Mouse (Mus musculus): ENCODE results near the gene Mmp23.
"Not testable (repeated sequence)": the region's sequence is repeated elsewhere in the genome, so short reads cannot be mapped to it uniquely, and the experiment has no call there.

Mmp23 gene

GRCm38 (mm10) chr4:155654456-155655298, 1.5 kb upstream of the Mmp23 start:
- DNase-seq (ENCODE audit: low spot score), result peak; percentile 52

DNA sequence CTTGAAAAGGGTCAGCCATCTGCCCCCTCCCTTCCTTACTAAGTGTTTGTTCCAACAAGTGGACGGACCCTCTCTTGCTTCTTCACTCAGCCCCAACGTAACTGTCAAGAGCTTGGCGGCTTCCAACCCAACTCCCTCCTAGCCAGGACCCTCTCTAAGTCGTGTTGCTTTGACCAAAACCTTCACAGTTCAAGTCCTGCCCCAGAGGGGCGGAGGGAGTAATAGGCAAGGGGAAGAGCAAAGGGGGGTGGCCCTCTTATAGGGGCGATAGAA, 935 bp upstream of the Mmp23 start:
- no peak for DNase-seq (ENCODE audit: low spot score)

DNA sequence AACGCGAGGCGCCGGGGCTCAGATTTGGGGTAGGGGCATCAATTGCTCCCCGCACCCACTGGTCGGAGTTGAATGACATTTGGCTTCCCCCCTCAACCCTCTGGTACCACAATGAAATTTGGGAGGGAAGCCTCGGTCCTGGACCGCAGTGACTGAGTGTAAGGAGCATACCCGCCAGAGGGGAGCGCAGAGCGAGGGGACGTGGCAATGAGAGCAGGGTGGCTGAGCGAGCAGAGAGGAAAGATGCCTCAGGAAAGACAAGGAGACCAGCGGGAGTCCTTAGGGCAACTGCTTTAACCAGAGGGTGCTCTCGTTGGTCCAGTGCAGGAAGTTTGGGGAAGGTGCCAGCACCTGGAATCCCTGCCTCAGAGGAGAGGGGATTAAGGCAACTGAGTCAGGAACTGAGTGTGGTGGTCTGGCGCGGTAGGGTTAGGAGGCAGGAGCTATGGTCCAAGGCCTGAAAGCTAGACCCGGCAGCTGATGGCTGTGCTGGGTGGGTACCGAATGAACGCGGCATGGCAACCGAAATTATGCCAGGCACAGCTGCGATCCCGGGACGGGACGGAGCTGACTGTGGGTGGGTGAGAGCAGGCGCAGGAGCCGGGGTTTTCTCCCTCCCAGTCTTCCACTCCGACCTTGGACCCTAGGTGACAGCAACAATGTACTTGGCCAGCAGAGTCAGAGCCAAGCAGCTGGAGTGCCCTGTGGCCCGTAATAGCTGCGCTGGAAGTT, 433 bp upstream of the Mmp23 start:
- no peak for DNase-seq (ENCODE audit: low spot score)

DNA sequence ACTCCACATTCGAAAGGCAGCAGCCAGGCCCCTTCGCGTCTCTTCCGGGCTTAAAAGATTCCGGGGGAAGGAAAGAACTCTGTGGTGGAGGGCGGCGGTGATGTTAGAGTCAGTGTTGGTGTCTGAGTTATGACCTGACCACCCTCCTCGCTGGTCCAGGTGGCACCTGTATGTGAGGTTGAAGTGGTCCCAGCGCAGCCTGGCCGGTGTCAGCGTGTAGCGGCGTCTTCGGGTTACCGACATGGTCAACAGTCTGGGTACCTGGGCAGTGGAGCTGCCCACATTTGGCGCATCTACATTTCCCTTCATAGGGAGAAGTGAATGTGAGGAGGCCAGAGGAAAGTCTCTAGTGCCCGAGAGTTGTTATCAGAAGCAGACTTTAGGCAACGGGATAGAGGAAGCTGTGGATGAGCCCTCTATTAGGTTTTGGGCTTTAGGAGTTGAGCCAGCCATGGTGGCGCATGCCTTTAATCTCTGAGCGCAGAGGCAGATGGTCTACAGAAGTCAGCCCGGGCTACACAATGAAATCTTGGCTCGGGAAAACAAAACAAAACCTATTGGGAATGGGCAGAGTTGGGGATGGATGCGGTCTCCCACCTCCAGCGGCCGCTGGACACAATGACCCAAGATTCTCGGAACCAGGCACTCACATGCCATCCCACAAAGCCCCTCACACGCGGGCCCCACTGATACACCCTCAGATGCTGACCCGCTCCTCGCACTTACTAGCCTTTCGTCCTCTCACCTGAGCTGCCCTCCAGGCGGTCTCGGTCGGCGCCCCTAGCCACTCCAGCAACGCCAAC, 700 bp downstream of the Mmp23 start:
- DNase-seq (ENCODE audit: low spot score), result no peak

DNA sequence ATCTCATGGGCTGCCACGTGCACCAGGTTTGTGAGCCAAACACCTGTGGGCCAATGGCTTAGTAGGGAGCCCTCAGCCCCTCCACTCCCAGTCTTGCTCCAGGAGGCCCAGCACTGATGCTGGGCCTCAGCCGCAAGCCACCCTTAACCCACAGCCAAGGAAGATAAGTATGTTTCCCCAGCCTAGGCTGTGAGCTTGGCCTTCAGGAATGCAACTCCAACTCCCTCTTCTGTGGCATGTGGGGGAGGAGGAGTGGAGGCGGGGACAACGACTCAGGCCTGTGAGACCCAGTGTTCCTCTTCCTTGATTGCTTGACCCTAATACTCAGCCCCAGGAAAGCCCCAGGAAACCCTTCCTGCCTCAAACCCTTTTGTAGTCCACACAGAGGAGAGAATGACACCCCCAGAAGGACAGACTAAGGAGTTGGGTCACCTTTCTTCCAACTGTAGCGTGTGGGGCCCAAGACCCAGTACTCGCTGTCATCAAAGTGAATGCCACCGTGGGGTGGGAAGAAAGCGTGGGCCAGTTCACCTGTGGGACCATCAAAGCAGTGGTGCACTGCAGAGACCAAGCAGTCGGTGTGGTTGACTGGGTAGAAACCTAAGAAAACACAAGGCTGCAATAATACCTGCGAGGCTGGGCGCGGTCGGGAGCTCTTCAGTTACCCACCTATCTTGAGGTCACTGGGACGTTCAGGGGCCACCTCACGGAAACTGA, 1.5 kb downstream of the Mmp23 start:
- peak; percentile 60 for DNase-seq (ENCODE audit: low spot score)

- DNase-seq (ENCODE audit: low spot score), result no peak
Observed at GRCm38 (mm10) chr4:155649355-155649754, 3.8 kb downstream of the Mmp23 start.

DNA sequence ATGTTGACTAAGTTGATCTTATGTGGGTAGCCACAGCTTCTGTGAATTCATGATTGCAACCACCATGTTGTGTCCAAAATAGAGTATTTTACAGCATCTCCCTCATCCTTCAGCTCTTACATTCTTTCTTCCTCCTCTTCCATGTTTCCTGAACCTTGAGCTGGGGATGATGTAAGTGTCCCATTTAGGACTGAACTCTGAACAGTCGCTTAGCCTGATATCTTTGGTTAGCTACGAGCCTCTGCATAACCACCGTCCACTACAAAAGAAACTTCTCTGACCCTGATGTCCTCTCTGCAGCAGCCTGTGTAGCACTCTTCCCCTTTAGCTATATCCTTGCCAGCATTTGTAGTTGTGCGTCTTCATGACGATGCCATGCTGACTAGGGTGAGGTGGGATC, 7.5 kb downstream of the Mmp23 start:
- no peak for DNase-seq (ENCODE audit: low spot score)

DNA sequence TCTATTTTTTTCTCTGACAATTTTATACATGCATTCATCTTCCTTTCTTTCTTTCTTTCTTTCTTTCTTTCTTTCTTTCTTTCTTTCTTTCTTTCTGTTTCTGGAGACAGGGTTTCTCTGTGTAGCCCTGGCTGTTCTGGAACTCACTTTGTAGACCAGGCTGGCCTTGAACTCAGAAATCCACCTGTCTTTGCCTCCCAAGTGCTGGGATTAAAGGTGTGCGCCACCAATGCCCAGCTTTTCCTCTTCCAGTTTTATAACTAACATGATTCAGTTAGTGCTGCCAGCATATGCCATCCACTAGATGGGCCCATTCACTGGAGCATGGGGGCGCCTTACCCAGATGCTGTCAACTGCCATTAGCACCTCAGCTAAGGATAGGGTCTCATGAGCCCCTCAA, 7.9 kb downstream of the Mmp23 start, which contains the start of gene Gm10563:
Gm10563 (minus strand) TSS at position 101 of the 400 bp plus-strand sequence.
- not testable (repeated sequence) for DNase-seq (ENCODE audit: low spot score)

DNA sequence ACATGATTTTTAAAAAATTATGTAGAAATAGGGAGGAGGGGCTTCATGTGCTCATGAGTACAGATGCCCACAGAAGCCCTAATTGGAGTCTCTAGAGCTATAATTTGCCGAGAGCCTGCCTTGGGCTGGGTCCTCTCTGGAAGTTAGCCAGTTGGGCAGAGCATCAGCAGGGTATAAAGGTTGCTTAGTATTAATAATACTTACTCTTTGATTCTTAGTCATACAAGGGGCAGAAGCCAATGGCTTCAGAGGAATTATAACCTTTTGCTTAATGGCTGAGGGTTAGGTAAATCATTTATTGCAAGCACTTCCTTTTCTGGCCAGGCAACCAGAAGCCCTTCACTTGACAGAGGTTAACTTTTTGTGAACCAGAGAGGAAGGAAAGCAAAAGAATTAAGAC, 9.7 kb downstream of the Mmp23 start:
- DNase-seq (ENCODE audit: low spot score), result no peak

DNA sequence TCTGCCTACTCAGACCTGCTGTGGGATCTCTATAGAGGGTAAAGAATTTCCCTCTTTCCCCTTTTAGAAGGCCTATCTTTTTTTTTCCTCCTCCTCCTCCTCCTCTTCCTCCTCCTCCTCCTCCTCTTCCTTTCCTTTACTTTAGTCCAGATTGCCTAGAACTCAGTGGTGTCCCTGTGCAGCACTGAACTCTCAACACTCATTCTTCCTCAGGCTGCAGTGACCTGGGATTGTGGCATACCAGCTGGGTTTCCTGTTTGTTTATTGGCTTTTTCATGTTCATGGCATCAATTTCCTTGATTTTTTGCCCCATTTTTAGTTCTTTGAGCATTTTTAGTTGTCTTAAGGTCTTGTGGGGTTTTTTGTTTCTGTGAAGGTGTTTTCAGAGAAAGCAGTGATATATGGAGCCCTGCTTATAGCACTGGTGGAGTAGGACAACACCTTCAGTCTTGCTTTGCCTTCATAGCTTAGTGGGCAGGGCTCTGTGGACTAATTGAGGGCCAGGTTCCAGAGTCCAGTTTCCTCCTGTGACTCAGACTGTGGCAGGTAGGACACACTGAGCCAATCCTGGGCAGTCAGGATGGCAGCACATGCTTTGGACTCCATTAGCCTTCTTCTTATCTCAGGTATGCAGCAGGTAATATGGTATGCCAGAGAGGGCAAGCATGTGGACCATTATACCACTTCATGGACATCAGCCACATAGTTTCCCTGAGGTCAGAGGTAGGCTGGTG, 17.3 kb downstream of the Mmp23 start:
- DNase-seq (ENCODE audit: low spot score), result no peak

DNA sequence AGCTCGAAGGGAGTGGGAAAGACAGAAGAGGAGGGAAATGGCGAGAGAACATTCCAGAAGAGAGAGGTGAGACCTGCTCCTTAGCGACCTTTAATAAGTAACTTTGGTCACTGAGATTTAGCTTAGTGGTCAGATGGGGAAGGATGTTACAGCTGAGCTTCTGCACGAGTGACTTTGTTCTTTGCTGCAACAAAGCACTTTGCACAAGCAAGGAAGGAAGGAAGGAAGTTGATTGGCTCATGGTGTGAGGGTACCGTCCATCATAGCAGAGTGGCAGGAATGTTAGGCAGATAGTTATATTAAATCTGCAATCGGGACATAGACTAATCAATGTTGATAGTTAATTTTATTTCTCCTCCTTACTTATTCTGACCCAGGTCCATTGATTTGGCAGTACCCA, 22.9 kb downstream of the Mmp23 start:
- no peak for DNase-seq (ENCODE audit: low spot score)

DNA sequence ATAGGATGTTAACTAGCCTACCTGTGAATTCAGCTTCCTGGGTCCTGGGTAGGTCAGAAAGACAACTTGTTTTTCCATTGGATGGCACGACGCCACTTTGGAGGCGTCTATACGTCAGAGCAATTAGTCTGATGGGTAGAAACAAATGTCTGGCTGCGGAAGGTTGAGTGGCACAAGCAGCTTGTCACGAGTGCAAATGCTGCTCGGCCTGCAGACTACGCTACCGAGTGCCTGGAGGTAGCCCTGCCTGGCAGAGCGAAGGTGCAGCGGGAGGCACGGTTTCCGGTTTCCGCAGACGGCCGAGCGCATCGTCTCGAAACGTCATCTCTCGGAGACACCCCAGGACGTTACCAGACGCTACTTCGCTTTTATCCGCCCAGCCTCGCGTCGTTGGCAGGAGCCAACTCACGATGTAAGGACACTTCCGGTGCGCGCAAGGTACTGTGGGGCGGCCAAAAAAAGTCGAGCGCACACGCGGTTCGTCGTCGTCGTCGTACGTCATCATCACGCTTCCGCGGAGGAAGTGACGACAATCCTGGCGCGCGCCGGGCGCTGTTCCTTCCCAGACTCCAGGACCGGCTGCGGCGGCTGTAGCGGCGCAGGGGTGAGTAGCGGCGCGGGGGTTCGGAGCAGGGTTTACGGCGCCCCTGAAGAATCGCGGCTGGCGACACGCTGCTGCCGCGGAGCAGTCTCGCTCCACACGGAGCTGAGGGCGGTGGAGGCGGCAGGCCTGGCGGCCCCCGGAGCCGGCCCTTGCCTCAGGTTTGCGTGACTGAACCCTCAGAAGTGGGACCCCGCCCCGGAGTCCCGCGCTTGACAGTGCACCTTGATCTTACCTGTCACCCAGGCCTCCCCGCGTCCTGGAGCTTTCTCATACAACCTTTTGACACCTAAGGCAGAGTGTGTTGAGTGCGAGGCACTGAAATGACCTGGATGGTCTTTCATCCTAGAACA, 28.6 kb downstream of the Mmp23 start, which contains the start of gene Cdk11b:
Cdk11b (plus strand) TSS at position 517 of the 954 bp plus-strand sequence.
- DNase-seq (ENCODE audit: low spot score), result peak; percentile 97

GRCm38 (mm10) chr4:155618321-155618720, 34.9 kb downstream of the Mmp23 start:
- DNase-seq (ENCODE audit: low spot score), result no peak

- DNase-seq (ENCODE audit: low spot score), result no peak
Observed at GRCm38 (mm10) chr4:155613264-155613663, 39.9 kb downstream of the Mmp23 start.

GRCm38 (mm10) chr4:155611860-155612259, 41.3 kb downstream of the Mmp23 start:
- no peak for DNase-seq (ENCODE audit: low spot score)

DNA sequence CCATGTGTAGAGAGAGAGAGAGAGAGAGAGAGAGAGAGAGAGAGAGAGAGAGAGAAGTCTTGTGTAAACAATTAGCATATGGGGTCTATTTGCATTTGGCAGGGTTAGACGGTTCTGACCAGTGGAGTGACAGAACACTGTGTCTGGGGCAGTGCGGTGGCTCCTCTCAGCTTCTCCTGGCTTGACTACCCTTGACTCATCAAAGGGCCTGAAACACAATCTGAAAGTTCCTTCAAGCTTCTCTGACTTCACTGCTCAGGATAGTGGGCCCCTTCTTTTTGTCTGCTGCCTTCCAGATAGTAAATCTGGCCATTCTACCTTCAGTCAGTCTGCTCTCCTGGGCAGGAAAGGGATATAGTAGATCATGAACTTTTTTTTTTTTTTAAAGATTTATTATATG, 46.4 kb downstream of the Mmp23 start:
- no peak for DNase-seq (ENCODE audit: low spot score)

DNA sequence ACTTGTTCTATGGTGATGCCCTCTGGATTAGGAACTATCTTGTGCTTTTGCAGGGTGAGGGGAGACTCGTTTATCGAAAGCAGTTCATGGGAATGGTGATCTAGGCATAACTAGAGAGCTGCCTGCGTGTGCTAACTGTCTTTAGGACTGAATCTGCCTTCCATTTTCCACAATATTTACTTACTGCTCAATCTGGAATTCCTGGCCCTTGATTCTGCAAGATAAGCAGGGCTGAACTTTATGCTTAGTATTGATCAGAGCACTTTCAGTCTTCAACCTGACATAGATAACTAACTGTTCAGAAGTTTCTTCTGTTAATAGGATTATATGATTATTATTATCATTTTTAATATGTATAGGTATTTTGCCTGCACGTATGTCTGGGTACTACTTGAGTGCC, 48.1 kb downstream of the Mmp23 start:
- no peak for DNase-seq (ENCODE audit: low spot score)

GRCm38 (mm10) chr4:155603801-155604200, 49.4 kb downstream of the Mmp23 start:
- DNase-seq (ENCODE audit: low spot score), result no peak

- no peak for DNase-seq (ENCODE audit: low spot score)
Observed at GRCm38 (mm10) chr4:155602753-155603152, 50.4 kb downstream of the Mmp23 start.

DNA sequence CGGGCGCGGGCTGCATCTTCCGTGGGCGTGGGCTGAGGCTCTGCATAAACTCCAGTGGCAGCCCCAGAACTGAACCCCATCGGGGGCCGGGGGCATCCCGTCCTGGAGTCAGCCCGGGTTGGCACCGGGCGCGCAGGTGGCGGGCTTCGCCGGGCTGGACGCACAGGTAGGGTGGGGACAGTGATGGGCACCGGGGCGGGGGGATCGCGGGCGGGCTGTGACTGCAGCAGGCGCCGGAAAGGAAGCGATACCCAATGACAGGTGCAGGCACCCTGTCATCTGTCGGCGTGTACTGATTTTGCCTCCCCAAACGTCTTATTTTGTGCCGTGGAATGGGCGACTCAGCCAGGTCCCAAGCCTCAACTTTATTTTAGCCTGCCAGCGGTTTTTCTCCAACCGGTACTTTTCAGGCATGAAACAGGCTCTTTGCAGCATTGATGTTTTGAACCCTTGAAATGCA, 51.2 kb downstream of the Mmp23 start:
- no peak for DNase-seq (ENCODE audit: low spot score)
